Mouse (Mus musculus): ENCODE results near the gene Foxc2. TPM values are rescaled to one million over a fixed set of nuclear protein-coding genes. Genes with fewer than 3 reads are reported as not detected.

Gene Foxc2
- total RNA-seq, 2 experiments from 2014 or later: 0.41 to 0.54 TPM

GRCm38 (mm10) chr8:121148573-121149083 lies 32.7 kb downstream of the Foxc2 start:
- DNase-seq: no peak

- DNase-seq: peak; percentile 39
Observed at GRCm38 (mm10) chr8:121152394-121152793, 36.4 kb downstream of the Foxc2 start.

GRCm38 (mm10) chr8:121156990-121157491 lies 41.1 kb downstream of the Foxc2 start:
- DNase-seq: no peak

- no peak for DNase-seq
Observed at GRCm38 (mm10) chr8:121158812-121159211, 42.8 kb downstream of the Foxc2 start.

GRCm38 (mm10) chr8:121161437-121161836 lies 45.5 kb downstream of the Foxc2 start:
- DNase-seq: no peak

- DNase-seq: no peak
Observed at GRCm38 (mm10) chr8:121162413-121162812, 46.4 kb downstream of the Foxc2 start.

GRCm38 (mm10) chr8:121162906-121163695 lies 47.1 kb downstream of the Foxc2 start:
- no peak for DNase-seq

- DNase-seq: no peak
Observed at GRCm38 (mm10) chr8:121164017-121164469, 48.1 kb downstream of the Foxc2 start.

GRCm38 (mm10) chr8:121168033-121168432 lies 52.1 kb downstream of the Foxc2 start:
- DNase-seq: no peak

Small RNA genes within 50 kb of the gene (microRNA-seq; reads per million reads assigned to microRNA genes)
- gene Gm27530 (ENCODE audit: borderline replicate concordance in 2 of 2): 0 reads per million in 2 experiments

Other genes with a start within 250 kb of the Foxc2 start
- gene Foxf1, start 31.8 kb upstream of the Foxc2 start, total RNA-seq (2021): not detected
- 10 to 100 TPM; 14.6 to 15.0 TPM for gene Mthfsd, start 7.8 kb upstream of the Foxc2 start, total RNA-seq (2021)
- gene Foxl1, start 11.8 kb downstream of the Foxc2 start, total RNA-seq (2021): not detected